Mouse (Mus musculus) liver, postnatal 0 days (tissue): ENCODE results near the gene Gria1. TPM values are rescaled to one million over a fixed set of nuclear protein-coding genes. Genes with fewer than 3 reads are reported as not detected.

Experiments
- ATAC-seq: fragments of 200-750 bp; cut with Nextera tagmentation; 2 replicates; pipeline ENCODE4 v1.8.0; 2017; ENCODE audit warnings: mild to moderate bottlenecking, moderate library complexity
- DNase-seq: peaks from one replicate; pipeline ENCODE4 v3.0.0-alpha.2; 2016
- H3K27ac ChIP-seq: fragments of 300-500 bp; sonication (generic); 2 replicates; pipeline ENCODE4 v1.5.1; 2014; ENCODE audit warnings: antibody characterized with exemption, moderate library complexity, mild to moderate bottlenecking, low read depth
- H3K27me3 ChIP-seq: fragments of 300-500 bp; sonication (generic); 2 replicates; pipeline ENCODE4 v1.6.1; 2014; ENCODE audit warnings: low read length, control low read depth, mixed read lengths; ENCODE audit not compliant: insufficient read depth
- H3K36me3 ChIP-seq: fragments of 300-500 bp; sonication (generic); replicated peaks from 2 replicates; pipeline ENCODE4 v1.6.1; 2014; ENCODE audit warnings: mild to moderate bottlenecking, control low read depth, low read length, moderate library complexity, mixed read lengths; ENCODE audit not compliant: insufficient read depth
- H3K4me1 ChIP-seq: fragments of 300-500 bp; sonication (generic); 2 replicates; pipeline ENCODE4 v1.6.1; 2014; ENCODE audit warnings: antibody characterized with exemption, mild to moderate bottlenecking, control low read depth; ENCODE audit not compliant: insufficient read depth
- H3K4me2 ChIP-seq: fragments of 300-500 bp; sonication (generic); 2 replicates; pipeline ENCODE4 v1.6.1; 2014; ENCODE audit warnings: low read depth, mild to moderate bottlenecking, low read length, moderate library complexity, mixed read lengths
- H3K4me3 ChIP-seq: fragments of 300-500 bp; sonication (generic); 2 replicates; pipeline ENCODE4 v1.5.1; 2014; ENCODE audit warnings: low read depth, low read length
- H3K9ac ChIP-seq: fragments of 300-500 bp; sonication (generic); replicated peaks from 2 replicates; pipeline ENCODE4 v1.6.1; 2014; ENCODE audit warnings: mild to moderate bottlenecking, moderate library complexity
- H3K9me3 ChIP-seq: fragments of 300-500 bp; sonication (generic); 2 replicates; pipeline ENCODE4 v1.6.1; 2016; ENCODE audit warnings: mild to moderate bottlenecking, control low read depth, low read length, mixed read lengths
- CTCF ChIP-seq: sonication (generic); IDR thresholded peaks from 2 replicates; pipeline ENCODE4 v1.5.1; 2016; ENCODE audit warnings: antibody characterized with exemption, low read depth
- EP300 ChIP-seq: IDR thresholded peaks from 2 replicates; pipeline ENCODE4 v1.6.1; 2016; ENCODE audit warnings: antibody characterized with exemption, low read depth, mild to moderate bottlenecking
- WGBS: fragments of 180-500 bp; shearing (Covaris S2); extraction: QIAGEN DNeasy Blood & Tissue Kit; methylation state at CpG from one replicate; pipeline ENCODE4 v1.1.7; 2014; ENCODE audit not compliant: insufficient replicate concordance; 5-methylcytosine and 5-hydroxymethylcytosine counted together
- polyA plus RNA-seq: library from polyadenylated mRNA; unstranded; fragments of >200 nt; fragmentation: Nextera tagmentation; extraction: Ambion mirVana; gene quantifications from 2 replicates; pipeline ENCODE4 v1.2.1, GENCODE M21; 2015

The Gria1 gene
- polyA plus RNA-seq, 1 experiment from 2014 or later, result not detected

DNA sequence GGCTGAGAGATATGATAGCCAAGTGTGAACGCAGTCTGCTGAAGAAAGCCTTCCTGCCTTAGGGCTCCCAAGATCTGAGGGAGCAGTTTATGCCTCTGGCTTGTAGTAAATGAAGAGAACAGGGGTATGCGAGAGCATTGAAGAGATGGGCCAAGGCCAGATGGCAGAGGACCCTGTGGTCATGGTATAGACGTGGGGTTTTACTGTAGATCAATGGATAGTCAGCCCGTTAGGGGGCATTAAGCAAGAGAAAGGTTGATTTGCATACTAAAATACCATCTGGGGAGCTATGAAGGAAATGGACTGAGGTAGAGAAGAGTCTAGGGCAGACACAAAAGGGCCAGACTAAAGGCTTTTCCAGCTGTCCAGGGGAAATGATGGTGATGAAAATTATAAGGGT, 237.7 kb downstream of the Gria1 start:
- Histone ChIP-seq H3K9ac (no peak overlapping the region), H3K36me3 (no peaks in the 10 kb centered on the region), H3K4me2 (no peak overlapping the region), H3K9me3 (no peaks in the 10 kb centered on the region), H3K4me3 (no peak overlapping the region), H3K27me3 (no peaks in the 10 kb centered on the region), H3K27ac (no peak overlapping the region), H3K4me1 (no peaks in the 10 kb centered on the region)
- ATAC-seq (no peak), DNase-seq (no peak)
- TF ChIP-seq CTCF (no peak), EP300 (no peak)
- 67% methylated on average over 4 of the region's 4 CpGs for WGBS

DNA sequence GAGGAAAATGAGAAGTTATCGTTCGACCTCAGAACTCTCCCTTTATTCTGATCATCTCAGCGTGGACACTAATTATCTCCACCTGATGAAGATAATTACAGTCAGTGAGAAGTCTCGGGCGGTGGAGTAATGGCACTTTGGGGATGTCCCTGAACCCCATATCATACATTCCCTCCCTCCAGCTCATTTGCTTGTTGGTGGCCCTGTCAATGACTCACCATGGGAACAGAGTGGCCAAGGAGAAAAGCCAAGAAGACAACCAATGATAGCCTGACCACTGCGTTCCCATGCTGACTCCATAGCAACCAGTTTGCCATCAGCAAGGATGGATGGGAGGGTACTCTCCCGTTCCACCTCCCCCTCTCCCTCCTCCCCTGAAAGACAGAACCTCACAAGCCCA, 238.9 kb downstream of the Gria1 start:
- 64% methylated on average over 7 of the region's 7 CpGs for WGBS

DNA sequence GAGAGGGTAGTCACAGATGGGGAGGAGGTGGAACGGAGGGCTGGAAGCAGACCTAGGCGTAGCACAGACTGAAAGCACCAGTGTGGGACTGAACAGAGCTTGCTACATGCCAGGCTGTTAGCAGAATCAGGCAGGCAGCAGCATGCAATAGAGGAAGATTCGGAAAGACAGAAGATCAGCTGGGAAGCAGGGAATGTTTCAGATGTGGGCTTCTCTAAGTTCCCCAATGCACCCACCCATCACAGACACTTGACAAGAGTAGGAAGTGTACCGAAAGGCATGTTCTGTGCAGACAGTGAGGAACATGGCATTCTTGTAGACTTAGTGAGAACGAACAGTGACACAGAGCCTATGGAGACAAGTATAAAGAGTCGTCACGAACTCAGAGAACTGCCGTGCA, 260.5 kb downstream of the Gria1 start:
- Histone ChIP-seq H3K9ac (no peak overlapping the region), H3K27ac (no peak overlapping the region), H3K36me3 (no peaks in the 10 kb centered on the region), H3K4me1 (no peaks in the 10 kb centered on the region), H3K4me3 (no peak overlapping the region), H3K27me3 (no peaks in the 10 kb centered on the region), H3K9me3 (no peaks in the 10 kb centered on the region), H3K4me2 (no peak overlapping the region)
- TF ChIP-seq CTCF (no peak), EP300 (no peak)
- 81% methylated on average over 8 of the region's 8 CpGs for WGBS
- ATAC-seq (no peak), DNase-seq (no peak)

More for the DNA sequence above, 238.9 kb downstream of the Gria1 start:
- Histone ChIP-seq H3K4me1 (no peaks in the 10 kb centered on the region), H3K9ac (no peak overlapping the region), H3K27ac (no peak overlapping the region), H3K4me2 (no peak overlapping the region), H3K9me3 (no peaks in the 10 kb centered on the region), H3K27me3 (no peaks in the 10 kb centered on the region), H3K4me3 (no peak overlapping the region), H3K36me3 (no peaks in the 10 kb centered on the region)
- no peak for TF ChIP-seq EP300
- no peak for TF ChIP-seq CTCF
- DNase-seq (no peak), ATAC-seq (no peak)

DNA sequence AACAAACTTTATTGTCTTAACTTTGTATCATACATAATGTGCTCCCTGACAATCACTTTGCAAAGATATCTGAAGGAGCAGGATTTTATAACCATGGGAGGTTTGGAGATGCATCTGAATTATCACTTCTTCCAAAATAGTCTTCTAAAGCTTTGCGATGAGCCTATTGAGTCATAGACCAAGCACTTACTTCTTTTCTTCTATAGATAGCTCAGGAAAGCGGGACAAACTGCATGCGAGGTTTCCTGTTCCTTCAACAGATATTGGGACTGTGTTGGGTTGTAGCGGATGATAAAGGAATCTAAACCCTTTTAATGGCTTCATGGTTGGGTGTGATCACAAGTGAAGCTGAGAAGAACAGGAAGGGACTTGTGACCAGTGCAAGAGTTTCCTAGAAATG, 263.5 kb downstream of the Gria1 start:
- no peaks in the 10 kb centered on the region for H3K27me3 ChIP-seq
- H3K9ac ChIP-seq, result no peak overlapping the region
- no peak overlapping the region for H3K4me3 ChIP-seq
- TF ChIP-seq CTCF (no peak), EP300 (no peak)
- H3K9me3 ChIP-seq, result no peaks in the 10 kb centered on the region
- no peaks in the 10 kb centered on the region for H3K4me1 ChIP-seq
- 79% methylated on average over 4 of the region's 4 CpGs for WGBS
- ATAC-seq, result no peak
- DNase-seq, result no peak
- no peak overlapping the region for H3K27ac ChIP-seq
- H3K36me3 ChIP-seq, result no peaks in the 10 kb centered on the region
- no peak overlapping the region for H3K4me2 ChIP-seq

DNA sequence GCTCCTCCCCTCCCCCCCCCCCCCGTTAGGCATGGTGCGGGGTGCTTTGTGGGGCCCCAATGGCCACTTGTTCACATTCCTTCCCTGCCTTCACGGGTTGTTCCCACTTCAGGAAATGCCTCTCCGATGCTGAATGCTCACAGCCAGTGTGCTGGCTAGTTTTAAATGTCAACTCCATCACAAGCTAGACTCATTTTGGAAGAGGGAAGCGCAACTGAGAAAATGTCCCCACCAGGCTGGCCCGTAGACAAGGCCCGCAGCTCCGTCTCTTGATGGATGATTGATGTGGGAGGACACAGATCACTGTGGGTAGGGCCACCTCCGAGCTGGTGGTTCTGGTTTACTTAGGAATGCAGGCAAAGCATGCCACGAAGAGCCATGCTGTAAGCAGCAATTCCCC, 266.9 kb downstream of the Gria1 start:
- TF ChIP-seq CTCF, result no peak
- no peak for TF ChIP-seq EP300
- no peak overlapping the region for H3K4me2 ChIP-seq
- no peaks in the 10 kb centered on the region for H3K4me1 ChIP-seq
- no peaks in the 10 kb centered on the region for H3K36me3 ChIP-seq
- WGBS, result 49% methylated on average over 8 of the region's 10 CpGs
- H3K27me3 ChIP-seq, result no peaks in the 10 kb centered on the region
- ATAC-seq (no peak), DNase-seq (no peak)
- no peak overlapping the region for H3K4me3 ChIP-seq
- H3K27ac ChIP-seq, result no peak overlapping the region
- no peak overlapping the region for H3K9ac ChIP-seq
- no peaks in the 10 kb centered on the region for H3K9me3 ChIP-seq

DNA sequence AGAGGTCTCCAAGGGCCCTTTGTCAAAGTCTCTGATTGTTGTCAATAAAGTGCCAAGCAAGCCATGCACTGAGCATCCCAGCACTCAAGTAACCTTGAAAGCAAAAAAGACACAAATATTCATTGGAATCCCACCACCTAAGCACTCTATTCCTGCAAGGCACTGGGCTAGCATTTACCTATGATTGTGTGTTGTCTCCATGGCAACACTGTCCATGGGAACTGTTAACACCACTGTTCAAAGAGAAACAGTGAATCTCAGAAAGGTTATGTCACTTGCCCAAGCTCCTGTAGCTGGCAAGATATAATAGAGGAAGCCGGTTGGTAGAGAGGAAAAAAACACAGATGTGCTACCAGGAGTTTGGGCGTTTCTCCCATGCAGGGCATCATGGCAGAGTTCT, 274.9 kb downstream of the Gria1 start:
- Histone ChIP-seq H3K27ac (no peak overlapping the region), H3K4me3 (no peak overlapping the region), H3K36me3 (no peaks in the 10 kb centered on the region), H3K9ac (no peak overlapping the region), H3K27me3 (no peaks in the 10 kb centered on the region), H3K9me3 (no peaks in the 10 kb centered on the region), H3K4me1 (no peaks in the 10 kb centered on the region), H3K4me2 (no peak overlapping the region)
- no peak for TF ChIP-seq EP300
- no peak for TF ChIP-seq CTCF
- DNase-seq (no peak), ATAC-seq (no peak)
- 68% methylated on average over 2 of the region's 2 CpGs for WGBS

DNA sequence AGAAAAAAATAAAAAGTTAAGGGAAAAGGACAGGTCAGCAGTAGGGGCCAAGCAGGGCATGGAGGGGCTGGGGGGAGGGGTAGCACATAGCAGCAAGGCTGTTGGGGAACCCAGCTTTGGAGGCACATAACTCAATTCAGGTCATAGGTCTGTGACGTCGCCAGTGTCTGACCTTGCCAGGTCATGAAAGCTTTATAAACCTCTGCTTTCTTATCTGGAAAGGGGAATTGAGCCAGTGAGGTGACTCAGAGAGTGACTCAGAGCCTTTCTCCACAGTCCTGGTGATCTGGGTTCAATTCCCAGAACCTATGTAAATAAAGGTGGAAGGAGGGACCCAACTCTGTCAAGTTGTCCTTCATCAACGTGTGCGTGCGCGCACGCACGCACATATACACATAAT, 286.2 kb downstream of the Gria1 start:
- H3K27me3 ChIP-seq, result no peaks in the 10 kb centered on the region
- H3K4me3 ChIP-seq, result no peak overlapping the region
- DNase-seq (no peak), ATAC-seq (no peak)
- H3K9me3 ChIP-seq, result no peaks in the 10 kb centered on the region
- H3K4me2 ChIP-seq, result no peak overlapping the region
- no peaks in the 10 kb centered on the region for H3K4me1 ChIP-seq
- no peak overlapping the region for H3K27ac ChIP-seq
- TF ChIP-seq CTCF, result no peak
- no peak for TF ChIP-seq EP300
- H3K36me3 ChIP-seq, result no peaks in the 10 kb centered on the region
- H3K9ac ChIP-seq, result no peak overlapping the region
- WGBS, result 91% methylated on average over 8 of the region's 8 CpGs
